Mouse (Mus musculus) limb, embryonic 11.5 days (tissue): ENCODE results near the gene Zeb2. TPM values are rescaled to one million over a fixed set of nuclear protein-coding genes. Genes with fewer than 3 reads are reported as not detected.

Experiments used
- ATAC-seq: fragments of 200-750 bp; cut with Nextera tagmentation; 2 replicates; pipeline ENCODE4 v1.8.0; 2017; ENCODE audit warnings: low read depth; ENCODE audit not compliant: insufficient number of reproducible peaks, low FRiP score, low TSS enrichment
- DNase-seq: peaks from one replicate; pipeline ENCODE4 v3.0.0-alpha.2; 2015; ENCODE audit warnings: low spot score
- H3K27ac ChIP-seq: fragments of 300-500 bp; sonication (generic); replicated peaks from 2 replicates; pipeline ENCODE4 v1.5.1; 2014; ENCODE audit warnings: low read depth, mild to moderate bottlenecking, low read length
- H3K27me3 ChIP-seq: fragments of 300-500 bp; sonication (generic); 2 replicates; pipeline ENCODE4 v1.6.1; 2014; ENCODE audit warnings: mild to moderate bottlenecking, low read length, mixed read lengths; ENCODE audit not compliant: control insufficient read depth, insufficient read depth
- H3K36me3 ChIP-seq: fragments of 300-500 bp; sonication (generic); 2 replicates; pipeline ENCODE4 v1.6.1; 2014; ENCODE audit warnings: mild to moderate bottlenecking, low read length, moderate library complexity, mixed read lengths; ENCODE audit not compliant: control insufficient read depth, insufficient read depth
- H3K4me1 ChIP-seq: fragments of 300-500 bp; sonication (generic); 2 replicates; pipeline ENCODE4 v1.6.1; 2014; ENCODE audit warnings: low read length, mixed read lengths; ENCODE audit not compliant: control insufficient read depth, insufficient read depth
- H3K4me2 ChIP-seq: fragments of 300-500 bp; sonication (generic); 2 replicates; pipeline ENCODE4 v1.6.1; 2014; ENCODE audit warnings: low read depth, mild to moderate bottlenecking, moderate library complexity; ENCODE audit not compliant: severe bottlenecking
- H3K4me3 ChIP-seq: fragments of 300-500 bp; sonication (generic); 2 replicates; pipeline ENCODE4 v1.5.1; 2014; ENCODE audit warnings: low read depth, low read length
- H3K9ac ChIP-seq: fragments of 300-500 bp; sonication (generic); 2 replicates; pipeline ENCODE4 v1.6.1; 2014; ENCODE audit warnings: mild to moderate bottlenecking, low read length
- H3K9me3 ChIP-seq: fragments of 300-500 bp; sonication (generic); 2 replicates; pipeline ENCODE4 v1.6.1; 2016; ENCODE audit warnings: low read length; ENCODE audit not compliant: control insufficient read depth
- WGBS: fragments of 180-500 bp; shearing (Covaris S2); extraction: QIAGEN DNeasy Blood & Tissue Kit; methylation state at CpG from one replicate; pipeline ENCODE4 v1.1.7; 2014; 5-methylcytosine and 5-hydroxymethylcytosine counted together
- polyA plus RNA-seq: library from polyadenylated mRNA; unstranded; fragments of >200 nt; fragmentation: Nextera tagmentation; extraction: Ambion mirVana; gene quantifications from 2 replicates; pipeline ENCODE4 v1.2.1, GENCODE M21; 2014

The Zeb2 gene
- polyA plus RNA-seq, 1 experiment from 2014 or later: 7.6 TPM

- Histone ChIP-seq H3K36me3 (no peaks in the 10 kb centered on the region), H3K27ac (no peak overlapping the region), H3K9me3 (no peaks in the 10 kb centered on the region), H3K27me3 (no peaks in the 10 kb centered on the region), H3K9ac (no peak overlapping the region), H3K4me3 (no peak overlapping the region), H3K4me1 (no peaks in the 10 kb centered on the region), H3K4me2 (no peak overlapping the region)
- 76% methylated on average over 4 of the region's 4 CpGs for WGBS
- DNase-seq: no peak
- ATAC-seq: no peak
These were observed 13.4 kb upstream of the Zeb2 start for GRCm38 (mm10) chr2:45130461-45131156.

GRCm38 (mm10) chr2:45129556-45129955, 12.4 kb upstream of the Zeb2 start:
- no peak for DNase-seq
- Histone ChIP-seq H3K9ac (no peak overlapping the region), H3K36me3 (no peaks in the 10 kb centered on the region), H3K27ac (no peak overlapping the region), H3K27me3 (no peaks in the 10 kb centered on the region), H3K9me3 (no peaks in the 10 kb centered on the region), H3K4me1 (no peaks in the 10 kb centered on the region), H3K4me3 (no peak overlapping the region), H3K4me2 (no peak overlapping the region)
- 28% methylated on average over 6 of the region's 6 CpGs for WGBS
- ATAC-seq: no peak

- no peak overlapping the region for H3K27ac ChIP-seq
- no peak overlapping the region for H3K9ac ChIP-seq
- H3K9me3 ChIP-seq: no peaks in the 10 kb centered on the region
- ATAC-seq (no peak), DNase-seq (no peak)
- no peak overlapping the region for H3K4me2 ChIP-seq
- 88% methylated on average over 2 of the region's 2 CpGs for WGBS
- no peaks in the 10 kb centered on the region for H3K36me3 ChIP-seq
- no peaks in the 10 kb centered on the region for H3K4me1 ChIP-seq
- H3K4me3 ChIP-seq: no peak overlapping the region
- H3K27me3 ChIP-seq: no peaks in the 10 kb centered on the region
These were observed 11.5 kb upstream of the Zeb2 start for GRCm38 (mm10) chr2:45128696-45129095.

- H3K4me3 ChIP-seq: no peak overlapping the region
- H3K27me3 ChIP-seq: no peaks in the 10 kb centered on the region
- no peak for DNase-seq
- 89% methylated on average over 5 of the region's 5 CpGs for WGBS
- no peaks in the 10 kb centered on the region for H3K9me3 ChIP-seq
- H3K27ac ChIP-seq: no peak overlapping the region
- H3K36me3 ChIP-seq: no peaks in the 10 kb centered on the region
- H3K4me1 ChIP-seq: no peaks in the 10 kb centered on the region
- H3K4me2 ChIP-seq: no peak overlapping the region
- ATAC-seq: no peak
- H3K9ac ChIP-seq: no peak overlapping the region
These were observed 9.2 kb upstream of the Zeb2 start for GRCm38 (mm10) chr2:45126401-45126800.

DNA sequence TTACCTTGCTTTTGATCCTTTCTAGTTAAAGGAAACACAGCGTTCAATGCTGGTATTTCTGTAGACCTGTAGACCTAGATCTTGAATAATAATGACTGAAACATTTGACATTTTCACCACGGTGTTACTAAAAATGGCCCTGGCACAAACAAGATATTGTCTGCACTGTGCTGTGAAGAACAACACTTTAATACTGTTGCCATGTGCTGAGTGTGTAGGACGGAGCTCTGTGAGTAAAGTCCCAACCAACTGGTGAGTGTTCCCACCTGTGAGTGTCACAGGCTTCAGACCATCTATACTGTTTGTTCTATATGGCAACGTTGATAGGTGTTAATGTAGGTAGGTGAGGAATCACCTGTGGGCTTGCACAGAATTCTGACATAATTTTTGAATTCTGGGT, 8.0 kb upstream of the Zeb2 start:
- Histone ChIP-seq H3K27me3 (no peaks in the 10 kb centered on the region), H3K4me1 (no peaks in the 10 kb centered on the region), H3K27ac (no peak overlapping the region), H3K9ac (no peak overlapping the region), H3K4me3 (no peak overlapping the region), H3K9me3 (no peaks in the 10 kb centered on the region), H3K4me2 (no peak overlapping the region), H3K36me3 (no peaks in the 10 kb centered on the region)
- WGBS: 78% methylated on average over 4 of the region's 4 CpGs
- ATAC-seq: no peak
- DNase-seq: no peak

DNA sequence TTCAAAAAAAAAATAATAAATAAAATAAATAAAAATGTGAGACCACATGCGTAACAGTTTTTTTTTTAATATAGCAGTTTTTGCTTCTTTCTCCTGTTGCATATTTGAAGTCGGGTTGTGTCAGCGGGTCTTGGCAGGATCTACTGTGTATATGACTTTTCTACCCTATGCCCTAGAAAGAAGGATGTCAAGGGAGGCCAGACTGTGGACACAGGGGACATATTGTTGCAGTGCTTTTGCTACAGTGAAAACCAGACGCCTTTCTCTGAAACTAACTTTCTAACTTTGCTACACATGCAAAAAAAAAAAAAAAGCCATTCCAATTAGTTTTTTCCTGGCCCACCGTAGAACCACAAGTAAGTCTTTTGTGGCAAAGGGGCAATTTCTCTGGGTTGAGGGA, 6.3 kb upstream of the Zeb2 start:
- Histone ChIP-seq H3K4me3 (no peak overlapping the region), H3K9me3 (no peaks in the 10 kb centered on the region), H3K9ac (no peak overlapping the region), H3K27me3 (no peaks in the 10 kb centered on the region), H3K4me2 (no peak overlapping the region), H3K36me3 (no peaks in the 10 kb centered on the region), H3K4me1 (no peaks in the 10 kb centered on the region), H3K27ac (no peak overlapping the region)
- 86% methylated on average over 5 of the region's 5 CpGs for WGBS
- no peak for ATAC-seq
- DNase-seq: no peak

DNA sequence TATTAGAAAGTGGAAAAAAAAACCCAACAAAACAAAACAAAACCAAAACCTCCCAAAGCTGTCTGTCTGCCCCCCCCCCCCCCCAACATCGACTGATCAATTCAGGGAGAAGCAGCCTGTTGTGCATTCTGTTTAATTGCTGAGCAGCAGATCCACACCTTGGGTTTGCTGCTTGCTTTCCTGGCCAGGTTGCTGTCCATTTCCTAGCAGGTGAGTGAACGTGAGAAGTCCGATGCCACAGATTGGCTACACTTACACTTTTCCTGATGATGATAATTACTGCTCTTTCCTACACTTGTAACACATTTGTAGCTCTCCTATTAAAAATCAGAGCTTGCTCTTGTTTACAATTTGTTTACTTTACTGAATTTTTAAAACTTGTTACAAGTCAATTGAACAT, 926 bp upstream of the Zeb2 start:
- no peak for DNase-seq
- Histone ChIP-seq H3K27ac (no peak overlapping the region), H3K36me3 (no peaks in the 10 kb centered on the region), H3K4me1 (0 out of 2 replicates have a peak, but pooled peaks cover 2% of the 10 kb centered on the region), H3K9me3 (no peaks in the 10 kb centered on the region), H3K27me3 (peaks cover 7% of the 10 kb centered on the region; the same call in 1 of the 2 replicates), H3K4me3 (no peak overlapping the region), H3K4me2 (no peak overlapping the region), H3K9ac (no peak overlapping the region)
- 26% methylated on average over 3 of the region's 3 CpGs for WGBS
- ATAC-seq: no peak

DNA sequence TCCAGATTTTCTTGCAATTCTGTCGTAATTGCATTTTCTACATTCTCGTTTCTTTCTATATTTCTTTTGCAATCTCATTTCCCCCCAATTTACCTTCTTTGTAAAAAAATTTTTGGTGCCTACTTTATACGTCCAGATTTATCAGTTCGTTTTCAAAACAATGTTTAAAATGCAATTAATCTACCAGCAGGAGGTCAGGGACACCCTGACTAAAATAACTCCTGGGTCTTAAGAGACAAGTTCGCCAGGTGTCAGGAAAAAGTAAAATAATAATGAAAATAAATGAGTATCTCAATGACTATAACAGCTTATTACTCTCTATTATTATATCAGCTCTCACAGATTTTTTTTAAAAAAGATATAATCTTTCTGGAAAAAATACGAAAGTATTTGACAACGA, 397 bp upstream of the Zeb2 start:
- no peaks in the 10 kb centered on the region for H3K36me3 ChIP-seq
- DNase-seq (no peak), ATAC-seq (no peak)
- peak overlapping the region; percentile 43 for H3K4me3 ChIP-seq
- 13% methylated on average over 7 of the region's 7 CpGs for WGBS
- H3K27me3 ChIP-seq: peaks cover 7% of the 10 kb centered on the region; the same call in 1 of the 2 replicates
- peak overlapping the region; percentile 82 for H3K4me2 ChIP-seq
- no peaks in the 10 kb centered on the region for H3K9me3 ChIP-seq
- peak overlapping the region; percentile 47; the same call in 1 of the 2 replicates for H3K9ac ChIP-seq
- H3K4me1 ChIP-seq: 0 out of 2 replicates have a peak, but pooled peaks cover 2% of the 10 kb centered on the region
- no peak overlapping the region for H3K27ac ChIP-seq
